Mouse (Mus musculus) embryonic facial prominence, embryonic 11.5 days (tissue): ENCODE data around the gene Emilin3. TPM values are rescaled to one million over a fixed set of nuclear protein-coding genes. Genes with fewer than 3 reads are reported as not detected.

Experiments used
- ATAC-seq: fragments of 200-750 bp; cut with Nextera tagmentation; replicated peaks from 2 replicates; pipeline ENCODE4 v1.8.0; 2017; ENCODE audit warnings: low read depth; ENCODE audit not compliant: insufficient number of reproducible peaks, low FRiP score, low TSS enrichment
- DNase-seq: peaks from one replicate; pipeline ENCODE4 v3.0.0-alpha.2; 2015; ENCODE audit warnings: low spot score
- H3K27ac ChIP-seq: fragments of 300-500 bp; sonication (generic); replicated peaks from 2 replicates; pipeline ENCODE4 v1.5.1; 2014; ENCODE audit warnings: mild to moderate bottlenecking, low read depth, low read length, control low read depth
- H3K27me3 ChIP-seq: fragments of 300-500 bp; sonication (generic); 2 replicates; pipeline ENCODE4 v1.6.1; 2014; ENCODE audit warnings: mild to moderate bottlenecking, low read length, moderate library complexity, mixed read lengths; ENCODE audit not compliant: control insufficient read depth, insufficient read depth
- H3K36me3 ChIP-seq: fragments of 300-500 bp; sonication (generic); replicated peaks from 2 replicates; pipeline ENCODE4 v1.6.1; 2014; ENCODE audit warnings: low read depth, mild to moderate bottlenecking, low read length, moderate library complexity, mixed read lengths; ENCODE audit not compliant: control insufficient read depth, insufficient read depth
- H3K4me1 ChIP-seq: fragments of 300-500 bp; sonication (generic); 2 replicates; pipeline ENCODE4 v1.6.1; 2014; ENCODE audit warnings: low read length, mixed read lengths; ENCODE audit not compliant: control insufficient read depth, insufficient read depth
- H3K4me2 ChIP-seq: fragments of 300-500 bp; sonication (generic); 2 replicates; pipeline ENCODE4 v1.6.1; 2014; ENCODE audit warnings: low read depth, mild to moderate bottlenecking, control low read depth, low read length, moderate library complexity
- H3K4me3 ChIP-seq: fragments of 300-500 bp; sonication (generic); 2 replicates; pipeline ENCODE4 v1.5.1; 2014; ENCODE audit warnings: low read depth, low read length, control low read depth
- H3K9ac ChIP-seq: fragments of 300-500 bp; sonication (generic); replicated peaks from 2 replicates; pipeline ENCODE4 v1.6.1; 2014; ENCODE audit warnings: mild to moderate bottlenecking, control low read depth, low read length
- H3K9me3 ChIP-seq: fragments of 300-500 bp; sonication (generic); replicated peaks from 2 replicates; pipeline ENCODE4 v1.6.1; 2016; ENCODE audit warnings: mild to moderate bottlenecking, low read length, inconsistent platforms, mixed read lengths; ENCODE audit not compliant: control insufficient read depth
- WGBS: fragments of 180-500 bp; shearing (Covaris S2); extraction: QIAGEN DNeasy Blood & Tissue Kit; methylation state at CpG from one replicate; pipeline ENCODE4 v1.1.7; 2014; 5-methylcytosine and 5-hydroxymethylcytosine counted together
- polyA plus RNA-seq: library from polyadenylated mRNA; unstranded; fragments of >200 nt; fragmentation: Nextera tagmentation; extraction: Ambion mirVana; gene quantifications from 2 replicates; pipeline ENCODE4 v1.2.1, GENCODE M21; 2014

Gene Emilin3
- polyA plus RNA-seq, 1 experiment from 2014 or later: 3.3 TPM

DNA sequence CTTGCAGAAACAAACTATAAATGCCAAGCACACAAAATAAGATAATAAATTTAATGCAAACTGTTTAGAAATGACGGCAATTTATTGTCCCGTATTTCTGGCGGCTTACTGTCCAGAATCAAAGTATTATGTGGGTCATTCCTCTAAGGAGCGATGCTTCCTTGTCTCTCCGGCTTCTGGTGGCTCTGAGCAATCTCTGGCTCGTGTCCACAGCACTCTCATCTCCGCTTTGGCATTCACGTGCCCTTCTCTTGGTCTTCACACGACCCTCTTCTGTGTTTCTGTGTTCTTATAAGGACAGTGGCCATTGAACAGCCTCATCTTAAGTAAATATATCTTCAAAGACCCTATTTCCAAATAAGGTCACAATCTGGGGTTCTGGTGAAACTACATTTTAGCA is 2.5 kb upstream of the Emilin3 start:
- Histone ChIP-seq H3K36me3 (no peaks in the 10 kb centered on the region), H3K4me3 (no peak overlapping the region), H3K27me3 (peaks cover 19% of the 10 kb centered on the region), H3K4me1 (peaks cover 3% of the 10 kb centered on the region; the same call in 1 of the 2 replicates), H3K9me3 (no peaks in the 10 kb centered on the region), H3K4me2 (no peak overlapping the region), H3K9ac (no peak overlapping the region), H3K27ac (no peak overlapping the region)
- ATAC-seq: no peak
- no peak for DNase-seq
- 87% methylated on average over 9 of the region's 9 CpGs for WGBS

DNA sequence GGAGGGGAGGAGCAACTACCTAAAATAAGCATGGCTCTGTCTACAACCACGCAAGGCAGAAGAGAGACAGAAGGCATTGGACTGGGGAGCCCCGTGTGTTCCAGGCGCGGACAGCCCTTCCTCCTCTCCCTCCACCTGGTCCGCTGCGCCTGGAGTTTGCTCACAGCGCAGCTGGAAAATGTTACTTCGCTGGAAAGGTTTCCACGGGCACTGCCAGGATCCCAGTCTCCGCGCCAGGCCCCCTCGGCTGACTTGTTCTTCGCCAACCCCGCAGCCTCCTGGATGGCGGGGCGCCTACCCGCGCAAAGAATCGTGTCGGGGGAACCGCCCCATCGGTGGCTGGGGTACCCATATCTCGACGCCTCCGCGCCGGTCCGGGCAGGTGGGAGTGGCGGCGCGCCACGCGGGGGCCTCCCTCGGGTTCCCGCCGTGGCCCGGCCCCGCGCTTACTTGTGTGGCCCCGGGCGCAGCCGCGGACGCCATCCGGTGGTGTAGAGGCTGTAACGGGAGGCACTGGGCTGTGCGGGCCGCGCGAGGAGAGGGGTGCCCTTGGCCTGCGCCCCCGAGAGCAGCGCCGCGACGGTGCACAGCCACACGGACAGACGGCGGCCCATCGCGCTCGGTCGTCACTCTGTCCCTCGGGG is 448 bp downstream of the Emilin3 start:
- Histone ChIP-seq H3K4me1 (peaks cover 3% of the 10 kb centered on the region; the same call in 1 of the 2 replicates), H3K27ac (no peak overlapping the region), H3K9ac (peak overlapping the region; percentile 73), H3K4me2 (peak overlapping the region; percentile 93), H3K9me3 (no peaks in the 10 kb centered on the region), H3K4me3 (peak overlapping the region; percentile 56), H3K36me3 (no peaks in the 10 kb centered on the region), H3K27me3 (peaks cover 19% of the 10 kb centered on the region)
- peak; percentile 61 for DNase-seq
- ATAC-seq: peak; percentile 53
- 1% methylated on average over 64 of the region's 64 CpGs for WGBS

DNA sequence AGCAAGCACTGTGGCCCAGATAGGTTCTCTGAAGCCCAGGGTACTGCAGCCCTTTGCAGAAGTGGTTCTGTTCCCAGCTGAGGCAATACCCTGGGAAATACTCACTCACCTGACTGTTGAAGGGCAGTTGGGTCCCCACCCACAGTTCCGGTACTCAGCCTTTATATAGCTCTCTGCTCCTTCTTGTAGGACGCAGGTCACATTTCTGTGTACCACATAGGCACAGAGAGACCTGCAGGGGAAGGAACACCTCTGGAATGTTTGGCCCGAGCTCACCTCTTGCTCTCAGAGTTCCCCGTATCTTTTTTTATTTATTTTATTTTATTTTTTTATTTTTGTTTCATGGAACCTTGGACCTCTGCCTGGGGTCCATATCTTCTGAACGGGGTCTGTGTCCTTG is 1.5 kb downstream of the Emilin3 start:
- no peak for DNase-seq
- 89% methylated on average over 5 of the region's 5 CpGs for WGBS
- Histone ChIP-seq H3K36me3 (no peaks in the 10 kb centered on the region), H3K4me3 (no peak overlapping the region), H3K9ac (no peak overlapping the region), H3K27ac (no peak overlapping the region), H3K9me3 (no peaks in the 10 kb centered on the region), H3K27me3 (peaks cover 19% of the 10 kb centered on the region), H3K4me2 (no peak overlapping the region), H3K4me1 (peaks cover 2% of the 10 kb centered on the region; the same call in 1 of the 2 replicates)
- no peak for ATAC-seq

DNA sequence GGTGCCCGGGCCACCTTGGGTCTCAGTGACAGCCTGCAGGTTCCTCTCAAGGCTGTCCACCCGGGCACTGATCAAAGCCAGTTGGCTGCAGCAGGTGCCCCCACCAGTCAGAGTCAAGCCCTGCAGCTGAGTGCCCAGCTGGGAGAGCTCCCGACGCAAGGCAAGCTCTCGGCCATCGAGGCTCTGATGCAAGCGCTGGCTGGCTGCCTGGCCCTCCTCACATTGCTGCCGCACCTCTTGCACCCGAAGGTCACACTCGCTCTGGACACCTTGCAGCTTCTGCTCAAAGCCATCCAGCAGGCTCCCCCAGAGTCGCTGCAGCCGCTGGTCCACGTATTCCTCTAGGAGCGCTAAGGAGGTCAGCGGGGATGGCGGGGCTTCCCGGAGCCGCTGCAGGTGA is 3.5 kb downstream of the Emilin3 start:
- H3K4me2 ChIP-seq: no peak overlapping the region
- no peaks in the 10 kb centered on the region for H3K36me3 ChIP-seq
- H3K9me3 ChIP-seq: no peaks in the 10 kb centered on the region
- WGBS: 64% methylated on average over 18 of the region's 18 CpGs
- H3K27ac ChIP-seq: no peak overlapping the region
- no peak overlapping the region for H3K4me3 ChIP-seq
- ATAC-seq (no peak), DNase-seq (no peak)
- H3K9ac ChIP-seq: no peak overlapping the region
- H3K27me3 ChIP-seq: peaks cover 19% of the 10 kb centered on the region
- no peaks in the 10 kb centered on the region for H3K4me1 ChIP-seq

DNA sequence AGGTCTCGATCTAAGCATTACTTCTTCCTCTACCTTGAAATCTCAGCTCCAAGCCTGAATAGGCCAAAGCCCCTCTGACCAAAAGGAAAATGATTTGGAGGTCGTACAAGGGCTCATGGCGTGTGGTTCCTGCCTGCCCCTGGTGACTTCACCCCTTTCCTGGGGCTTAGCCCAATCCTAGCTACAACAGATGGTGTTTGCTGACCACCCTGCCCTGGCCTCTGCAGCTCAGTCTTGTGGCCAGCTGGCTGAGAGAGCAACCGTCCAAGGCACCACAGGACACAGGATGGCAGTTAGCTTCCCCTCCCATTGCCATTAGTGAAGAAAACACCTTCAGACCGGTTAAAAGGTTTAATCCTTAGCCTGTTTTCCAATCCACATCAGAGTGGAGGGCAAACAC is 6.0 kb downstream of the Emilin3 start:
- DNase-seq: no peak
- 76% methylated on average over 5 of the region's 5 CpGs for WGBS

DNA sequence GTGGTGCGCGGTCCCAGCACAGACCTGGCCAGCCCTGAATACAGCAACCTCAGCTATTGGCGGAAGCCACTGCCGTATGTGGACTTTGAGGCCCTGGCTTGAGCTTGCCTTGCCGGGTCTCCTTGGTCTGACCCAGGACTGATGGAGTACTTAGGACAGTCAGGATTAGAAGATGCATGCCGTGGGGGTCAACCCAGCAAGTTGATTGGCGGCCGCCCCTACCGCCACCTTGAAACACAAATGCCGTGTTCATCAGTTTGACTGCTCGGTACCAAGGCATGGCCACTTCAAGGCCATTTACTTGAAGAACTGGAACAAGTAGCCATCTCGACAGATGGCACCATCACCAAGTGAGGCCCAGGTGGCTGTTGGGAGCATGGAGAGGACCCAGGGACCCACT is 6.8 kb downstream of the Emilin3 start:
- H3K9ac ChIP-seq: no peak overlapping the region
- ATAC-seq (no peak), DNase-seq (no peak)
- H3K27ac ChIP-seq: no peak overlapping the region
- no peaks in the 10 kb centered on the region for H3K9me3 ChIP-seq
- peaks cover 4% of the 10 kb centered on the region for H3K27me3 ChIP-seq
- H3K36me3 ChIP-seq: no peaks in the 10 kb centered on the region
- H3K4me2 ChIP-seq: no peak overlapping the region
- 93% methylated on average over 12 of the region's 12 CpGs for WGBS
- no peak overlapping the region for H3K4me3 ChIP-seq
- no peaks in the 10 kb centered on the region for H3K4me1 ChIP-seq

More for the DNA sequence above, 6.0 kb downstream of the Emilin3 start:
- H3K9me3 ChIP-seq: no peaks in the 10 kb centered on the region
- no peaks in the 10 kb centered on the region for H3K4me1 ChIP-seq
- ATAC-seq: no peak
- H3K4me3 ChIP-seq: no peak overlapping the region
- no peak overlapping the region for H3K4me2 ChIP-seq
- no peak overlapping the region for H3K9ac ChIP-seq
- H3K36me3 ChIP-seq: no peaks in the 10 kb centered on the region
- H3K27me3 ChIP-seq: peaks cover 8% of the 10 kb centered on the region
- no peak overlapping the region for H3K27ac ChIP-seq

DNA sequence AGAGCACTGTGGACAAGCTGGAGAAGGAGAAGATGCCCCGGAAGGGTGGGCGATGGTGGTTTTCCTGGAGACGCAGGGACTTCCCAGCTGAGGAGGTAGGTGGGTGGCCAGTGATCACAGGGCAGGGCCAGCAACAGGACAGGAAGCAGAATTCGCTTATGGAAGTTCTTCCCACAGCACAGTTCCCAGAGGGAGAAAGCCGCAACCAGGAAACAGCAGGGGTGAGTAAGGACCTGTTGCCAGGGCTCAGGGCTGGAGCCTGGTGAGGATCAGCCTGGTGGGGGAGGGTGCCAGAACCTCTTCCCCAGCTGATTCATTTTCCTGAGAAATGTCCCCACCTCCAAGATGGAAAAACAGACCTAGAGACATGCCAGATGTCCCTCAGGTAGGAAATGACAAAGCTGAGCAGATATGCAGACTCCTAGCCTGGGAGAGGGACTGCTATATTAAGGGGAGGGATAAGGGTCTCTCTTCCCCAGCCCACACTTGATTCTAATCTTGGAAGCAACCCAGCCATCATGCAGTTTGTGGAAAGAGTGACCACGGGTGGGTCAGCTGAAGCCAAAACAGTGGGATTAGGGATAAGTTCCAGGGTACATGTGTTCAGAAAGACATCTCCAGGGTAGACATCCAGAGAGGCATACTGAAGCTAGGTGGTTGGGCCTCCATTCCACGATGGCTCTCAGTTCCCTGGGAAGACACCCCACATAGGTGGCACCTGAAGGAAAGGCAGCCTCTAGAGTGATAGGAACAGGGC is 10.3 kb downstream of the Emilin3 start:
- no peaks in the 10 kb centered on the region for H3K9me3 ChIP-seq
- H3K27me3 ChIP-seq: no peaks in the 10 kb centered on the region
- H3K4me3 ChIP-seq: no peak overlapping the region
- H3K4me1 ChIP-seq: no peaks in the 10 kb centered on the region
- no peak for ATAC-seq
- 80% methylated on average over 7 of the region's 7 CpGs for WGBS
- H3K9ac ChIP-seq: no peak overlapping the region
- DNase-seq: no peak
- no peaks in the 10 kb centered on the region for H3K36me3 ChIP-seq
- H3K4me2 ChIP-seq: no peak overlapping the region
- no peak overlapping the region for H3K27ac ChIP-seq

DNA sequence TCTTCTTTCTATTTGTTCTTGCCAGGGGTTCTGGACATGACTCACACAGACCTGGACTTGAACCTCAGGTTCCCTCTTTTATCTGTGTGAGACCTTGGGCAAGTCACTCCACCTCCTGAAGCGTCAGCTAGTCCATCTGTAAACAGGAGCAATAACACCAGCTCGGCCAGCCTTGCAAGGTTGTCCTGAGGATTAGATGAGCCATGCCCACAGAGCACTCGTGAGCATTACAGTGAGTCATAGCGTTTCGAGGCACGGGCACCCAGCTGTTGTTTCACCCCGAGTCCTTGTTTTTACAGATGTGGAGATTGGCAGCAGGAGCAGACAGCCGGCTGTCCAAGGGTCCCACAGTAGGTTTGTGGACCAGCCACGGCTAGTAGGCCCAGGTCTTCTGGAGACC is 20.4 kb downstream of the Emilin3 start:
- H3K9ac ChIP-seq: no peak overlapping the region
- no peak overlapping the region for H3K27ac ChIP-seq
- no peak overlapping the region for H3K4me2 ChIP-seq
- DNase-seq (no peak), ATAC-seq (no peak)
- peaks cover 3% of the 10 kb centered on the region; the same call in 1 of the 2 replicates for H3K27me3 ChIP-seq
- no peak overlapping the region for H3K4me3 ChIP-seq
- WGBS: 79% methylated on average over 9 of the region's 9 CpGs
- no peaks in the 10 kb centered on the region for H3K36me3 ChIP-seq
- no peaks in the 10 kb centered on the region for H3K4me1 ChIP-seq
- no peaks in the 10 kb centered on the region for H3K9me3 ChIP-seq
